Mouse (Mus musculus): Measurements from ENCODE around the gene Cdc40. TPM values are rescaled to one million over a fixed set of nuclear protein-coding genes. Genes with fewer than 3 reads are reported as not detected.
A peak's percentile ranks its signal among the peaks of the same experiment; 100 is the strongest.

Gene Cdc40
- polyA plus RNA-seq, 2 experiments: 8.9 to 11.1 TPM

DNA sequence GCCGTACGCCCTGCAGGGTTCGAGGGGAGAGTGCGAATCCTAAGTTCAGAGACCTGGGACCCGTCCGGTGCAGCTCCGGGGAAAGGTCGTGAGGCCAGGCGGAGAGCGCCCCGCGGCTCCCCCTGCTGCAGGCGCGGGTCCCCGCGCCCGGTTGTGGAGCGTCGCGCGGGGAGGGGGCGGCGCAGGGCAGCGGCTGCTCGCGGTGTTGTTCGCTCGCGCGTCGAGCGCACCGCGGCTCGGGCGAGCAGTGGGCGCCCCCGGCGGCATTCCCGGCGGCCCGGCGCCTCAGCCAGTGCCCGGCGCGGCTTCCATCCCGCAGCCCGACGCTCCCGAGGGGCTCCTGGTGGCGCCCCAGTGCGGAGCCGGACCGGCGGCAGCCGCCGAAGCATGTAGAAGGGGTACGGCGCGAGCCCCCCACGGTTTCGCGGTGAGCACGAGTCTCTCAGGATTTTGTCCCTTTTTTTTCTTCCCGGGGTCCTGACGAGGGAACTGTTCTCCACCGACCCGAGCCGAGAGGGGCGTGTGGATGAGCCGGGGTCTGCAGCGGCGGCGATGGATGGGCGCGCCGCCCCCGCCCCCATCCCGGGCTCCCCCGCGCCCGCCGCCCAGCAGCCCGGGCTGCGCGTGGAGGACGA, 650 bp upstream of the Cdc40 start:
- ATAC-seq (ENCODE audit: insufficient read depth): peak; percentile 61
- Histone ChIP-seq H3K4me1 (replicated peaks; ENCODE audit: control insufficient read depth in 2 of 2, insufficient read depth in 2 of 2, low read length in 1 of 2) (no peaks in the 10 kb centered on the region; a peak in 1 of 4 replicates), H3K9me3 (ENCODE audit: control insufficient read depth, low read length) (no peaks in the 10 kb centered on the region), H3K36me3 (replicated peaks; ENCODE audit: control insufficient read depth, insufficient read depth, low read depth) (no peaks in the 10 kb centered on the region), H3K27me3 (ENCODE audit: control insufficient read depth, insufficient read depth, low read length) (peaks cover 24% of the 10 kb centered on the region), H3K27ac (no peak overlapping the region), H3K4me3 (ENCODE audit: insufficient read depth in 1 of 2, low read depth in 2 of 2, low read length in 2 of 2) (peak overlapping the region; percentile 61 to 91), H3K4me2 (ENCODE audit: low read depth) (peak overlapping the region; percentile 98), H3K9ac (replicated peaks) (peak overlapping the region; percentile 42)
- no peak for DNase-seq (ENCODE audit: low read depth in 3 of 3, low spot score in 3 of 3)
- TF ChIP-seq CTCF (IDR thresholded peaks at IDR 0.05; ENCODE audit: low read depth) (no peak), EP300 (IDR thresholded peaks at IDR 0.05; ENCODE audit: low read depth) (no peak)
- under 1% methylated on average over 67 of the region's 87 CpGs for WGBS (ENCODE audit: insufficient replicate concordance)

DNA sequence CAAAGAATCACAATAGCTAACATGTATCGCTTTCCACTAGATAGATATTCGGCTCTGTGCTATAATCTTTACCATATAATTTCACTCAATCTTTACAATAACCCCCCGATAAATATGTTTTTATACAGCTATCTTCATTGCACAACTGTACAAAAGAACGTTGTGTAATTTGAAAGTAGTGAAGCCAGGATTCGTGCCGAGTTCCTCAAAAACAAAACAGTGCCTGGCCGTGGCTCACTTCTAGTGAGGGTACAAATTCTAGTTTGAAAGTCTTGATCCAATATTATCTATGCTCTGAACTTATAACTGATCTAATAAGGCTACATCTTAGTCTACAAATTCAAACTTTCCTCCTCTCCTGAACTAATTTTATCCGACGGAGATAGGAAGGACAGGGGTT, 778 bp downstream of the Cdc40 start:
- no peak for TF ChIP-seq CTCF (IDR thresholded peaks at IDR 0.05; ENCODE audit: low read depth)
- TF ChIP-seq EP300 (IDR thresholded peaks at IDR 0.05; ENCODE audit: low read depth): no peak
- no peaks in the 10 kb centered on the region; a peak in 1 of 4 replicates for H3K4me1 ChIP-seq (replicated peaks; ENCODE audit: control insufficient read depth in 2 of 2, insufficient read depth in 2 of 2, low read length in 1 of 2)
- DNase-seq (ENCODE audit: low read depth in 3 of 3, low spot score in 3 of 3): no peak
- peak overlapping the region; percentile 98 for H3K4me2 ChIP-seq (ENCODE audit: low read depth)
- ATAC-seq (ENCODE audit: insufficient read depth): no peak
- H3K36me3 ChIP-seq (replicated peaks; ENCODE audit: control insufficient read depth, insufficient read depth, low read depth): no peaks in the 10 kb centered on the region
- H3K27ac ChIP-seq: peak overlapping the region; percentile 55
- WGBS (ENCODE audit: insufficient replicate concordance): 9% methylated on average over 9 of the region's 9 CpGs
- no peaks in the 10 kb centered on the region for H3K9me3 ChIP-seq (ENCODE audit: control insufficient read depth, low read length)
- peaks cover 22% of the 10 kb centered on the region for H3K27me3 ChIP-seq (ENCODE audit: control insufficient read depth, insufficient read depth, low read length)
- H3K4me3 ChIP-seq (ENCODE audit: insufficient read depth in 1 of 2, low read depth in 2 of 2, low read length in 2 of 2): peak overlapping the region; percentile 81 to 91
- H3K9ac ChIP-seq (replicated peaks): peak overlapping the region; percentile 92

- H3K36me3 ChIP-seq (replicated peaks; ENCODE audit: control insufficient read depth, insufficient read depth, low read depth): no peaks in the 10 kb centered on the region
- DNase-seq (ENCODE audit: low read depth in 3 of 3, low spot score in 3 of 3): no peak
- no peak overlapping the region for H3K4me3 ChIP-seq (ENCODE audit: insufficient read depth in 1 of 2, low read depth in 2 of 2, low read length in 2 of 2)
- ATAC-seq (ENCODE audit: insufficient read depth): no peak
- no peaks in the 10 kb centered on the region; a peak in 1 of 4 replicates for H3K4me1 ChIP-seq (replicated peaks; ENCODE audit: control insufficient read depth in 2 of 2, insufficient read depth in 2 of 2, low read length in 1 of 2)
- H3K9ac ChIP-seq (replicated peaks): no peak overlapping the region
- peaks cover 21% of the 10 kb centered on the region for H3K27me3 ChIP-seq (ENCODE audit: control insufficient read depth, insufficient read depth, low read length)
- peak overlapping the region; percentile 98 for H3K4me2 ChIP-seq (ENCODE audit: low read depth)
- 75% methylated on average over 3 of the region's 3 CpGs for WGBS (ENCODE audit: insufficient replicate concordance)
- no peaks in the 10 kb centered on the region for H3K9me3 ChIP-seq (ENCODE audit: control insufficient read depth, low read length)
- TF ChIP-seq CTCF (IDR thresholded peaks at IDR 0.05; ENCODE audit: low read depth) (no peak), EP300 (IDR thresholded peaks at IDR 0.05; ENCODE audit: low read depth) (no peak)
- H3K27ac ChIP-seq: no peak overlapping the region
Measured at GRCm38 (mm10) chr10:40881236-40881635, 1.9 kb downstream of the Cdc40 start.

GRCm38 (mm10) chr10:40879969-40880368, 3.1 kb downstream of the Cdc40 start:
- TF ChIP-seq EP300 (IDR thresholded peaks at IDR 0.05; ENCODE audit: low read depth) (no peak), CTCF (IDR thresholded peaks at IDR 0.05; ENCODE audit: low read depth) (no peak)
- Histone ChIP-seq H3K27ac (no peak overlapping the region), H3K36me3 (replicated peaks; ENCODE audit: control insufficient read depth, insufficient read depth, low read depth) (no peaks in the 10 kb centered on the region), H3K27me3 (ENCODE audit: control insufficient read depth, insufficient read depth, low read length) (peaks cover 15% of the 10 kb centered on the region), H3K9me3 (ENCODE audit: control insufficient read depth, low read length) (no peaks in the 10 kb centered on the region), H3K4me2 (ENCODE audit: low read depth) (no peak overlapping the region), H3K9ac (replicated peaks) (no peak overlapping the region), H3K4me3 (ENCODE audit: insufficient read depth in 1 of 2, low read depth in 2 of 2, low read length in 2 of 2) (no peak overlapping the region), H3K4me1 (replicated peaks; ENCODE audit: control insufficient read depth in 2 of 2, insufficient read depth in 2 of 2, low read length in 1 of 2) (no peaks in the 10 kb centered on the region; a peak in 1 of 4 replicates)
- ATAC-seq (ENCODE audit: insufficient read depth) (no peak), DNase-seq (ENCODE audit: low read depth in 3 of 3, low spot score in 3 of 3) (no peak)
- WGBS (ENCODE audit: insufficient replicate concordance): 77% methylated on average over 9 of the region's 9 CpGs

- no peak for TF ChIP-seq CTCF (IDR thresholded peaks at IDR 0.05; ENCODE audit: low read depth)
- no peak for TF ChIP-seq EP300 (IDR thresholded peaks at IDR 0.05; ENCODE audit: low read depth)
- H3K4me1 ChIP-seq (replicated peaks; ENCODE audit: control insufficient read depth in 2 of 2, insufficient read depth in 2 of 2, low read length in 1 of 2): no peaks in the 10 kb centered on the region; a peak in 1 of 4 replicates
- H3K36me3 ChIP-seq (replicated peaks; ENCODE audit: control insufficient read depth, insufficient read depth, low read depth): no peaks in the 10 kb centered on the region
- no peak overlapping the region for H3K4me2 ChIP-seq (ENCODE audit: low read depth)
- H3K9ac ChIP-seq (replicated peaks): no peak overlapping the region
- H3K4me3 ChIP-seq (ENCODE audit: insufficient read depth in 1 of 2, low read depth in 2 of 2, low read length in 2 of 2): no peak overlapping the region
- no peaks in the 10 kb centered on the region for H3K9me3 ChIP-seq (ENCODE audit: control insufficient read depth, low read length)
- H3K27me3 ChIP-seq (ENCODE audit: control insufficient read depth, insufficient read depth, low read length): no peaks in the 10 kb centered on the region
- no peak overlapping the region for H3K27ac ChIP-seq
- DNase-seq (ENCODE audit: low read depth in 3 of 3, low spot score in 3 of 3) (no peak), ATAC-seq (ENCODE audit: insufficient read depth) (no peak)
- whole genome bisulfite sequencing (ENCODE audit: insufficient replicate concordance): 69% methylated on average over 3 of the region's 3 CpGs
Measured at GRCm38 (mm10) chr10:40878246-40878645, 4.9 kb downstream of the Cdc40 start.

Data from liver, embryonic 14.5 days (tissue).